Mouse (Mus musculus): ENCODE data around the gene Gpr155. TPM values are rescaled to one million over a fixed set of nuclear protein-coding genes. Genes with fewer than 3 reads are reported as not detected.

Gene Gpr155
- polyA plus RNA-seq, 1 experiment: 1.1 TPM

DNA sequence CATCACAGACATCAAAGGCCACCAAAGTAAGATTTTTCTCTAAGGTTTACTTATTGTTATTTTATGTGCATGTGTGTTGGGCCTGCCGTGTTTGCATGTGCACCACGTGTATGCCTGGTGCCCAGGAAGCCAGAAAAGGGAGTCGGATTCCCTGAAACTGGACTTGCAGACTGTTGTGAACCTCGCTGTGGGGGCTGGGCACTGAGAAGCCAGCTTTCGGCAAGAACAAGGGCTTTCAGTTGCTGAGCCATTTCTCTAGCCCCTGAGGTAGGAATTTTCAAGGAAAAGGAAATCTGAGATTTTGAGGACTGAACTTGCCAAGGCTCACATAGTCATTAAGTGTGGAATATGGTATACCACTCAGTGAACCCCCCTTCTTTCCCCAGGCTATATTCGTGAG is 39.2 kb downstream of the Gpr155 start:
- Histone ChIP-seq H3K27ac (ENCODE audit: control insufficient read depth, insufficient read depth, low read depth, low read length) (no peak overlapping the region), H3K4me1 (ENCODE audit: control insufficient read depth, insufficient read depth, low read length) (no peaks in the 10 kb centered on the region), H3K4me3 (ENCODE audit: control insufficient read depth, low read depth, low read length) (no peak overlapping the region), H3K36me3 (ENCODE audit: control insufficient read depth, insufficient read depth, low read length) (no peaks in the 10 kb centered on the region), H3K27me3 (ENCODE audit: control insufficient read depth, insufficient read depth, low read length) (no peaks in the 10 kb centered on the region)
- no peak for TF ChIP-seq CTCF (IDR thresholded peaks at IDR 0.05; ENCODE audit: control insufficient read depth, insufficient read depth, insufficient replicate concordance, low read depth, low read length)
- no peak for TF ChIP-seq POLR2A (IDR thresholded peaks at IDR 0.05; ENCODE audit: control insufficient read depth, low read depth, low read length)

DNA sequence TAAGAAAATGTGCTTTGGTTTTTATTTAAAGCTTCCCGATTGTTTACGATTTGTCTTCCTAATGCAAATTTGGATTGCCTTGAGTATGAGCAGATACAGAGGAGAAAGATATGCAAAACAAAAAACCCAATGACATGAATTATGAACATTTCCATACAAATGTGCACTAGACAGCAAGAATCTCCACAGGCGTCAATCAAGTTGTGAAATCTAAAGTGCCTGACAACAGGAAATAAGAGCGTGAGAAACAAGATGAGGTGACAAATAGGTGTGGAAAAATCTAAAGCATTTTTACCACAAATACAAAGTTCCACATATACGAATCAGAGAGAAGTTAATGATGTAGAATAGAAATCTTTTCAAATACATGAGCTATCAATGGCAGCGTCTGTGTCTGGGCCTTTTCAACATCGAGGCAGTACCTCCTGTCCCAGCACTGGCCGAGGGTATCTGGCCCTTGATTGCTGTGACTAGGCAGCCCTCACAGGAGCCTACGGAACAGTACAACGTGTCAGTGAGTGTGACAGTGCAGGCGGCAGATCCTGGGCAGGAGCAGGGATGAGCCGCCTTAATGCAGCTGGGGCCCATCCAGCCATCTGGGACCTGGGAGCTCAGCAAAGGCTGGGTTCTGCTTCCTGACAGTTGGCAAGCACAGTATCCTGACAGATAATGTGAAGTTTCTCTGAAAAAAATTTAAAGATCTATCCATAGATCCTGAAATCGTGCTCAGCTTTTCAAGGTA is 39.9 kb downstream of the Gpr155 start:
- H3K4me1 ChIP-seq (ENCODE audit: control insufficient read depth, insufficient read depth, low read length): no peaks in the 10 kb centered on the region
- H3K4me3 ChIP-seq (ENCODE audit: control insufficient read depth, low read depth, low read length): no peak overlapping the region
- H3K36me3 ChIP-seq (ENCODE audit: control insufficient read depth, insufficient read depth, low read length): no peaks in the 10 kb centered on the region
- H3K27ac ChIP-seq (ENCODE audit: control insufficient read depth, insufficient read depth, low read depth, low read length): no peak overlapping the region
- no peaks in the 10 kb centered on the region for H3K27me3 ChIP-seq (ENCODE audit: control insufficient read depth, insufficient read depth, low read length)
- no peak for TF ChIP-seq POLR2A (IDR thresholded peaks at IDR 0.05; ENCODE audit: control insufficient read depth, low read depth, low read length)
- TF ChIP-seq CTCF (IDR thresholded peaks at IDR 0.05; ENCODE audit: control insufficient read depth, insufficient read depth, insufficient replicate concordance, low read depth, low read length): no peak

DNA sequence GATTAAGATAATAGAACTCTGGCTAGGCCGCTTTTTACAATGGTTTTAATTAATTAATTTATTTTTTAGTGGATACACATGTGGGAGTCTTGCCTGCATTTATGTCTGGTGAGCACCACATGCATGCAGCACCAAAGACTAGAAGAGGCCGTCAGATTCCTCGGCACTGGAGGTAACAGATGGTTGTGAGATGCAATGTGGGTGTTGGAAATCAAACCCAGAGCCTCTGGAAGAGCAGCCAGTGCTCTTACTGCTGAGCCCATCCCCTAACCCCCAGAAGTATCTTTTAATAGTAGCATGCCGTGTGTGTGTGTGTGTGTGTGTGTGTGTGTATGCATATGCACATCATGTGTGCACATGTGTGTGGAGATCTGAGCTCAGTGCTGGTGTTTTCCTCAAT is 41.2 kb downstream of the Gpr155 start:
- Histone ChIP-seq H3K4me1 (ENCODE audit: control insufficient read depth, insufficient read depth, low read length) (no peaks in the 10 kb centered on the region), H3K27me3 (ENCODE audit: control insufficient read depth, insufficient read depth, low read length) (no peaks in the 10 kb centered on the region), H3K27ac (ENCODE audit: control insufficient read depth, insufficient read depth, low read depth, low read length) (no peak overlapping the region), H3K36me3 (ENCODE audit: control insufficient read depth, insufficient read depth, low read length) (no peaks in the 10 kb centered on the region), H3K4me3 (ENCODE audit: control insufficient read depth, low read depth, low read length) (no peak overlapping the region)
- TF ChIP-seq CTCF (IDR thresholded peaks at IDR 0.05; ENCODE audit: control insufficient read depth, insufficient read depth, insufficient replicate concordance, low read depth, low read length) (no peak), POLR2A (IDR thresholded peaks at IDR 0.05; ENCODE audit: control insufficient read depth, low read depth, low read length) (no peak)

DNA sequence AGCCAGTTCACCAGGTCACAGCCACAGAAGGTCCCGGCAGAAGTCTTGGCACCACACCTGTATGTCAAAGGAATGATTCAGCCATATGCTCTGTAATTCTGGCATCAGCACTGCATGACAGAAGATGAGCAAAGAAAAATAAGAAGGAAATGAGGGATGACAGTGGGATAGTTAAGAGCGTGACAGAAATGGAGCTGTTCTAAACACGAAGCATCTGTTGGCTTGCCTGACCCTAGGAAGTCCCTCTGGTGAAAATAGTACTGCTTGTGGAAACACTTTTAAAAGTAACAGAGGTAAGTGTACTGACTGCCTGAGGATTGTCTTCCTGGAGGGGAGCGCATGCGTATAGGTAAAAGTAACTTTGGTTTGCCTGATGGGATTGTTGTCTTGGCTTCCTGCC is 42.7 kb downstream of the Gpr155 start:
- Histone ChIP-seq H3K27ac (ENCODE audit: control insufficient read depth, insufficient read depth, low read depth, low read length) (no peak overlapping the region), H3K4me3 (ENCODE audit: control insufficient read depth, low read depth, low read length) (no peak overlapping the region), H3K36me3 (ENCODE audit: control insufficient read depth, insufficient read depth, low read length) (no peaks in the 10 kb centered on the region), H3K4me1 (ENCODE audit: control insufficient read depth, insufficient read depth, low read length) (no peaks in the 10 kb centered on the region), H3K27me3 (ENCODE audit: control insufficient read depth, insufficient read depth, low read length) (no peaks in the 10 kb centered on the region)
- TF ChIP-seq CTCF (IDR thresholded peaks at IDR 0.05; ENCODE audit: control insufficient read depth, insufficient read depth, insufficient replicate concordance, low read depth, low read length) (no peak), POLR2A (IDR thresholded peaks at IDR 0.05; ENCODE audit: control insufficient read depth, low read depth, low read length) (no peak)

GRCm38 (mm10) chr2:73338415-73338814 is 48.0 kb downstream of the Gpr155 start:
- TF ChIP-seq POLR2A (IDR thresholded peaks at IDR 0.05; ENCODE audit: control insufficient read depth, low read depth, low read length) (no peak), CTCF (IDR thresholded peaks at IDR 0.05; ENCODE audit: control insufficient read depth, insufficient read depth, insufficient replicate concordance, low read depth, low read length) (no peak)
- Histone ChIP-seq H3K36me3 (ENCODE audit: control insufficient read depth, insufficient read depth, low read length) (no peaks in the 10 kb centered on the region), H3K4me1 (ENCODE audit: control insufficient read depth, insufficient read depth, low read length) (no peaks in the 10 kb centered on the region), H3K27ac (ENCODE audit: control insufficient read depth, insufficient read depth, low read depth, low read length) (no peak overlapping the region), H3K4me3 (ENCODE audit: control insufficient read depth, low read depth, low read length) (no peak overlapping the region), H3K27me3 (ENCODE audit: control insufficient read depth, insufficient read depth, low read length) (no peaks in the 10 kb centered on the region)

DNA sequence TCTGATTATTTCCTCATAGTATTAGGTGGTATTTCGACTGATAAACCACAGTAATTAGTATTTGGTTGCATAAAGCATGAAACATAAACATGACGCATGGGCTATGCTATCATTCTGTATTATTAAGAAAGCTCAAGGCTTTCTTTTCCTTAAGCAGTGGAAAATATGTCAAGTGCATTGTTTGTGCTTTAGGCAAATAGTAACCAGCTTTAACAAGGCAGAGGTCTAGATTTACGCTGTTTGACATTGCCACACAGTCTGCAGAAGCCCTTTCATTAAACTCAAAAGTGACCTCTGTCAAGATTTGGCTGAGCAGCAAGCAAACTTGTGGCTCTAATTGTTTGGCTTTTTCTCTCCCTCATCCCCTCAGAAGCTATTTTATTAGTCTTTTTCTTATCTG is 50.4 kb downstream of the Gpr155 start:
- no peak for TF ChIP-seq POLR2A (IDR thresholded peaks at IDR 0.05; ENCODE audit: control insufficient read depth, low read depth, low read length)
- TF ChIP-seq CTCF (IDR thresholded peaks at IDR 0.05; ENCODE audit: control insufficient read depth, insufficient read depth, insufficient replicate concordance, low read depth, low read length): no peak
- Histone ChIP-seq H3K27me3 (ENCODE audit: control insufficient read depth, insufficient read depth, low read length) (no peaks in the 10 kb centered on the region), H3K4me3 (ENCODE audit: control insufficient read depth, low read depth, low read length) (no peak overlapping the region), H3K4me1 (ENCODE audit: control insufficient read depth, insufficient read depth, low read length) (no peaks in the 10 kb centered on the region), H3K27ac (ENCODE audit: control insufficient read depth, insufficient read depth, low read depth, low read length) (no peak overlapping the region), H3K36me3 (ENCODE audit: control insufficient read depth, insufficient read depth, low read length) (no peaks in the 10 kb centered on the region)

- Histone ChIP-seq H3K27me3 (ENCODE audit: control insufficient read depth, insufficient read depth, low read length) (no peaks in the 10 kb centered on the region), H3K36me3 (ENCODE audit: control insufficient read depth, insufficient read depth, low read length) (no peaks in the 10 kb centered on the region), H3K27ac (ENCODE audit: control insufficient read depth, insufficient read depth, low read depth, low read length) (no peak overlapping the region), H3K4me1 (ENCODE audit: control insufficient read depth, insufficient read depth, low read length) (no peaks in the 10 kb centered on the region), H3K4me3 (ENCODE audit: control insufficient read depth, low read depth, low read length) (no peak overlapping the region)
- TF ChIP-seq CTCF (IDR thresholded peaks at IDR 0.05; ENCODE audit: control insufficient read depth, insufficient read depth, insufficient replicate concordance, low read depth, low read length) (no peak), POLR2A (IDR thresholded peaks at IDR 0.05; ENCODE audit: control insufficient read depth, low read depth, low read length) (no peak)
These were observed 60.5 kb downstream of the Gpr155 start for GRCm38 (mm10) chr2:73325871-73326270.

Measured in testis, adult 2 months (tissue).